Mouse (Mus musculus): ENCODE data around the gene Vangl2.

The Vangl2 gene

DNA sequence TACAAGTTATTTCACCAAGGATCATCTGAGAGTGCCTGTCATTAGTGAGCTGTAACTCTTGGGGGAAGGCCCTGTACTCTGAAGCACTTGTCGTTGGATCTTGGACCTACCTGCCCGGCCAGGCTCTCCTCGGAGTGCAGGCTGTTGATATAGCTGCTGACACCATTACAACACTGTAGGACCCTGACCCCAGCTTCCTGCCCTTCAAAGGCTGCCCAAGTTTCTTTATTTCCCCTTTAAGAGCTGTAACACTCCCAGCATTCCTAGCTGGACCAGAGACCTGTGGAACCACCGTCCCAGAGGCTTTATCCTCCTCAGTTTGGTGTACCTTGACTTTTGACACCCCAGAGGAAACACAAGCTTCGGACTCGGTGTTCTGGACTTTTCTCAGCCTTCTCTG, 59.0 kb downstream of the Vangl2 start:
- no peak for DNase-seq (ENCODE audit: low read depth, low spot score)

DNA sequence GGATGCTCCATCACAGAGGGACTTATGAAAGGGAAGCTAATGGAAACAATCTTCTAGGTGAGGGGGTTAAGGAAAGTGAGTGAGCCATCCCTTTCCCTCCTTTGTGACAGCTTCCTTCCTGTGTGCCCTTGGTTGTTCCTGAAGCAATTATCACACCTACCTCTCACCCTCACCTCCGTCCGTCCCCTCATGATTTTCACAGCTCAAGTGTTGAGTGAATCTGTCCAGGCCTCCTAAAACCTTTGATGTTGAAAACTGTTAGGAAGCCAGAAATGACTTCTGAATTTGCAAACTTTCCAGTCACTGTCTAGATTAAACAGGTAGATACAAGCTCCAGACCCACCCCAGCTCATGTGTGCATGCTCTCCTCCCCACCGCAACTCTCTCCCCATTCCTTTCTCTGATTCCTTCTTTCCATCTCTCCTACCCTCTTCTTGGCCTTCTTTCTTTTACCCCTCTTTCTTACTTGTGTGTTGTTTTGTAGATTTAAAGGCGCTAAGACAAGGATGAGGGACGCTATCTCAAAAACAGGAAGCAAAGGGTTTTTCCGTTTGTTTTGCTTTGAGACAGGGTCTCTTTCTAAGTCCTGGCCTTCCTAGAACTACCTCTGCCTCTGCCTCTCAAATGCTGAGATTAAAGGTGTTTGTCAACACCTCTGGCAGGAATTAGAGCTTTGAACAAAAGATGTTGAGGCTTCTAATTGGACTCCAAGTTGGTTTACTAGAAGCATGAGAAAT, 62.0 kb downstream of the Vangl2 start:
- no peak for DNase-seq (ENCODE audit: low read depth, low spot score)

DNA sequence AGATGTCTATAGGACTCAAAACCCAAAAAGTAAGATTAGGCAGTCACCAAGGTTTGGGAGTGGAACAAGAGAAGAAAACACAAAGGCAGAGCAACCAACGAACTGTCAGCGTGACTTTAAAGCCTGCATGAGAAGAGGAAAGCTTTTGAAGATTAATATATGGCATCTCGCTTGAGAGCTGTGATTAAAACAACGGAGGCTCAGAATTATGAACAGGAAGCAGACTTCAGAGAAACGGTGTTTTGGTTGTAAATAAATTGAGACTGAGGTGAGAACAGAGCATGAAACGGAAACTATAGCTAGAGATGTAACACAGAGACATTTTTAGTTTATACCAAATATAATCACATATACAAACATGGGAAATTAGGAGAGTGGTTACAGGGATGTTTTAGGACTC, 64.6 kb downstream of the Vangl2 start:
- DNase-seq (ENCODE audit: low read depth, low spot score), result no peak

DNA sequence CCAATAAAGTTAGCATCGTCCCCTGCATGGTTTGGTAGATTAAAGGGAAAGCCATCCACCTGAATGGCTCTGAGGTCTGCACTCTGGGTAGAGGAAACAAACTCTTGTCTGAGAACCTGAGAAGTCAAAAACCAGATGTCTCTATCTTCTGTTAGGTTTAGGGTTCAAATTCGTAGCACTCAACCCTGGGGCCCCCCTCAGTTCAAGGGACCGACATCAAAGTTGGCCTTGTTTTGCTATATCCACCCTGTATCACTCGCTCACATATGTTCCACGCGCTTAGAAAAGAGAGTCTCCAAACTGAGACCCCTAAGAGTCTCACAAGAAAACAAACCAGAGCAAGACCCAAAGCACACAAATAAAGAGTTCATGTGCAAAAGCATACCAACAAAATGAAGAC, 66.5 kb downstream of the Vangl2 start:
- DNase-seq (ENCODE audit: low read depth, low spot score), result no peak

DNA sequence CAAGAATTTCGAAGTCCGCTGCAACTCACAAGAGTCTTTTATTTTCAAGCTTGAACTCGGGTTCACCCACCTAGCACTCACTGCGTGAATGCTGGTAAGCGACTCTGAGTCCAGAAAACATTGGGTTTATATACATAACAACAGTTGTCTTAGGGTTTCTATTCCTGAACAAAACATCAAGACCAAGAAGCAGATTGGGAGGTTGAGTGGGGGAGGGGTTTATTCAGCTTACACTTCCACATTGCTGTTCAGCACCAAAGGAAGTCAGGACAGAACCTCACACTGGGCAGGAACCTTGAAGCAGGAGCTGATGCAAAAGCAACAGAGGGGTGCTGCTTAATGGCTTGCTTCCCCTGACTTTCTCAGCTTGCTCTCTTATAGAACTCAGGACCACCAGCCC, 67.5 kb downstream of the Vangl2 start:
- no peak for DNase-seq (ENCODE audit: low read depth, low spot score)

DNA sequence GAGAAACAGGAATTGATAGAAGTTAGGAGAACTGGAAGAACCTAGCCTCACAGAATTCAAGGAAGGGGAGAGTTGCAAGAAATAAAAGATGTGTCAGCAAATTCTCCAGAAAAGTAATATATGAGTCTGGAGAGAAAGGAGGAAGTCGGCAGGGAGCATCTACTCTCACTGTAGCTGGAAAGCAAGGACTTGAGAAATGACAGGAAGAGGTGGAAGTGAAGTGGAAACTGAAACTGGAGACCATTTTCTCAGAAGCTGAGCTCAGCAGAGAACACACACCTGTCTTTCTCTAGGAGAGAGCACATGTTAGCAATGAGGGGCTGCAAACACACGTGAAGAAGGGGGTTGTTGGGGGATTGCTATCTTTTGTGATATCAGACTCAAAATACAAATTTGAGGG, 70.8 kb downstream of the Vangl2 start:
- DNase-seq (ENCODE audit: low read depth, low spot score), result no peak

DNA sequence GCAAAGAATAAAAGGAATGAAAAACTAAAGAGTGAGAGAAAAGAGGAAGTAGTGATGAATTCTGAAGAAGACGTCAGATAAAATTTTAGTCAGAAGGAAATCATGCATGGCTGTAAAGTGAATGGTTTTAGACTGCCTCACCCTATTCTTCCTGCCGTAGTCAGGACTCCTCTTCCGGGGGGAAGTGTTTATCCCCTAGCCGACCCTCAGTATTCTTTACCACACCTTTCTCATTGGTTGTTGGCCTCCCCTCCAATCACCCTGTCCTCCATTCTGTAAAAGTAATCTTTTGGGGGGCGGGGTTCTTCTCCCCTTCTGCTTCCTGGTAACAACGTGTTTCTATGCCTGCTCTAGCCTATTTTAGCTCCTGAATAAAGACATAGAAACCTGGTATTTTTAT, 73.2 kb downstream of the Vangl2 start:
- no peak for DNase-seq (ENCODE audit: low read depth, low spot score)

Measured in retina, postnatal 7 days (tissue).